Mouse (Mus musculus): ENCODE results near the gene Tmco5b. TPM values are rescaled to one million over a fixed set of nuclear protein-coding genes. Genes with fewer than 3 reads are reported as not detected.

Tmco5b gene
- polyA plus RNA-seq, 1 experiment, result not detected

GRCm38 (mm10) chr2:113335561-113336294, 50.2 kb downstream of the Tmco5b start:
- Histone ChIP-seq H3K27ac (ENCODE audit: insufficient read depth, low read length) (no peak overlapping the region), H3K4me1 (ENCODE audit: control insufficient read depth, insufficient read depth, low read length) (no peaks in the 10 kb centered on the region), H3K4me3 (ENCODE audit: insufficient read depth, low read length) (no peak overlapping the region)
- TF ChIP-seq CTCF (IDR thresholded peaks at IDR 0.05; ENCODE audit: borderline replicate concordance, insufficient read depth, low read length), result no peak
- TF ChIP-seq POLR2A (IDR thresholded peaks at IDR 0.05; ENCODE audit: low read depth, low read length), result no peak

- Histone ChIP-seq H3K27ac (ENCODE audit: insufficient read depth, low read length) (no peak overlapping the region), H3K4me1 (ENCODE audit: control insufficient read depth, insufficient read depth, low read length) (no peaks in the 10 kb centered on the region), H3K4me3 (ENCODE audit: insufficient read depth, low read length) (no peak overlapping the region)
- TF ChIP-seq POLR2A (IDR thresholded peaks at IDR 0.05; ENCODE audit: low read depth, low read length) (no peak), CTCF (IDR thresholded peaks at IDR 0.05; ENCODE audit: borderline replicate concordance, insufficient read depth, low read length) (no peak)
These were observed 59.0 kb downstream of the Tmco5b start for GRCm38 (mm10) chr2:113344536-113344935.

Other genes starting within 250 kb of the Tmco5b start
- gene Ryr3, start 68.6 kb upstream of the Tmco5b start, polyA plus RNA-seq (2011; ENCODE audit: insufficient read length, low read depth, missing spikeins), result 0.47 and 0.76 TPM in 2 replicates
- 20.5 and 25.8 TPM in 2 replicates for gene Fmn1, start 42.0 kb downstream of the Tmco5b start, polyA plus RNA-seq (2011; ENCODE audit: insufficient read length, low read depth, missing spikeins)